Mouse (Mus musculus) lung, adult 2 months (tissue): ENCODE results near the gene Gm17660. TPM values are rescaled to one million over a fixed set of nuclear protein-coding genes. Genes with fewer than 3 reads are reported as not detected.

Source experiments
- DNase-seq: peaks from one replicate; pipeline ENCODE4 v3.0.0; 2022
- H3K4me1 ChIP-seq: fragments of 200-500 bp; 2 replicates; pipeline ENCODE4 v1.6.1; 2011; ENCODE audit warnings: low read length; ENCODE audit not compliant: control insufficient read depth, insufficient read depth
- H3K4me3 ChIP-seq: fragments of 200-500 bp; replicated peaks from 2 replicates; pipeline ENCODE3; 2011; ENCODE audit warnings: low read depth, mild to moderate bottlenecking, control low read depth, low read length; ENCODE audit errors: extremely low read depth
- CTCF ChIP-seq: fragments of 200-500 bp; IDR thresholded peaks from 2 replicates; pipeline ENCODE4 v1.5.1; 2011; ENCODE audit warnings: mild to moderate bottlenecking, low read length, control low read depth; ENCODE audit not compliant: insufficient read depth
- POLR2A ChIP-seq: fragments of 200-500 bp; IDR thresholded peaks from 2 replicates; pipeline ENCODE4 v1.6.1; 2011; ENCODE audit warnings: low read depth, mild to moderate bottlenecking, control low read depth, low read length, borderline replicate concordance; ENCODE audit errors: extremely low read depth
- WGBS: fragments of 180-500 bp; shearing (Covaris S2); methylation state at CpG from one replicate; pipeline ENCODE4 v1.1.7; 2018; 5-methylcytosine and 5-hydroxymethylcytosine counted together
- polyA plus RNA-seq: library from polyadenylated mRNA; depleted of rRNA; stranded (reverse); fragments of >200 nt; gene quantifications from 2 replicates; pipeline ENCODE4 v1.2.3, GENCODE M21; 2012

The Gm17660 gene
- polyA plus RNA-seq, 1 experiment, result not detected

DNA sequence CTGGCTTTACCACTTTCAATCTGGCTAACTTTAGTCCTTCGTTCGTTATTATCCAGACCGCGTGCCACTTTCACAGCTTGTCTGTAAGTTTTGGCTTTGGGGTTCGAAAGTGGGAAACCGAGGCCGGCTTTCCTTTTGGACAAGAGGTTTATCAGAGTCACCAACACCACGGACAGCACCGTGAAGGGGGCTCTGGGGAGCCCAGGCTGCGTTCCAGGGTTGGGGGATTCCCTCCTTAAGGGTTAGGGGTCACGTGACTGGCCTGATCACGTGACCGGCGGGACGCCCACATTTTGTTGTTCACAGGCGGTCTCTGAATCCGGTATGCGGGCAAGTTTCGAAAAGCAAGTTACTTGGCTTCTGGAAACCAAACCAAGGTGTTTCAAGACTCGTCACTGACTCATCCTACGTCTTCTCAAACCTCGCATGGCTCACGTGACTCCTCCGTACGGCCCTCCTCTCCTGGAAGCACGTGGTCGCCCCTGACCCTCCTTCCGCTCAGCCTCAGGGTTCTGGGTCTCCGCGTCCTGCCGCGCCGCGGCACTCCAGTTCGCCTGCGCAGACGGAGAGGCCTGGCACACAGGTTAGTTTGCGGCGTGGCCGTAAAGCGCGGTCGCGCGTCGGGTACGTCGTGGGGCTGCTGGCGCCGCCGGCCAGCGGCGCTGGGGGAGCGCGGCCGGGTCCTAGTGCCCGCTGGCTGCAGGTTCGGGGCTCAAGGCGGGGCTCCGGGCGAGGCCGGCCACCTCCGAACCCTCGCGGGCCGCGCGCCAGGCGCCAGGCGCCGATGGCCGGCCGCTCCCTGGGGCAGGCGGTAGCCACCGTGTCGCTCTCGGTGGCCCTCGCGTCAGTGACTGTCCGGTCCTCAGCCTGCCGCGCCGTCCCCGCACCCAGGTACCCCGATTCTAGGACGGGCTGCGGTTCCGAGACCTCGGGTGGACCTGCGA is 30.9 kb downstream of the Gm17660 start, which contains the start of gene Nudt9:
Gene Nudt9 (plus strand): TSS at position 51 of the 944 bp plus-strand sequence.
- WGBS, result 5% methylated on average over 90 of the region's 90 CpGs
- DNase-seq, result peak; percentile 95
- Histone ChIP-seq H3K4me3 (peak within 1 kb of the TSS; percentile 98), H3K4me1 (peaks cover 7% of the 10 kb centered on the region; the same call in 1 of the 2 replicates)
- peak; percentile 83; the same call in 1 of the 2 replicates for TF ChIP-seq POLR2A
- TF ChIP-seq CTCF, result no peak

- no peak overlapping the region for H3K4me3 ChIP-seq
- DNase-seq, result no peak
- 40% methylated on average over 2 of the region's 2 CpGs for whole genome bisulfite sequencing
- peaks cover 7% of the 10 kb centered on the region; the same call in 1 of the 2 replicates for H3K4me1 ChIP-seq
- TF ChIP-seq POLR2A, result no peak
These were observed 33.7 kb downstream of the Gm17660 start for GRCm38 (mm10) chr5:104043704-104044103.

GRCm38 (mm10) chr5:104042906-104043305 is 34.5 kb downstream of the Gm17660 start:
- WGBS, result 73% methylated on average over 2 of the region's 2 CpGs
- Histone ChIP-seq H3K4me3 (no peak overlapping the region), H3K4me1 (peaks cover 7% of the 10 kb centered on the region; the same call in 1 of the 2 replicates)
- TF ChIP-seq CTCF (no peak), POLR2A (no peak)
- DNase-seq, result no peak

DNA sequence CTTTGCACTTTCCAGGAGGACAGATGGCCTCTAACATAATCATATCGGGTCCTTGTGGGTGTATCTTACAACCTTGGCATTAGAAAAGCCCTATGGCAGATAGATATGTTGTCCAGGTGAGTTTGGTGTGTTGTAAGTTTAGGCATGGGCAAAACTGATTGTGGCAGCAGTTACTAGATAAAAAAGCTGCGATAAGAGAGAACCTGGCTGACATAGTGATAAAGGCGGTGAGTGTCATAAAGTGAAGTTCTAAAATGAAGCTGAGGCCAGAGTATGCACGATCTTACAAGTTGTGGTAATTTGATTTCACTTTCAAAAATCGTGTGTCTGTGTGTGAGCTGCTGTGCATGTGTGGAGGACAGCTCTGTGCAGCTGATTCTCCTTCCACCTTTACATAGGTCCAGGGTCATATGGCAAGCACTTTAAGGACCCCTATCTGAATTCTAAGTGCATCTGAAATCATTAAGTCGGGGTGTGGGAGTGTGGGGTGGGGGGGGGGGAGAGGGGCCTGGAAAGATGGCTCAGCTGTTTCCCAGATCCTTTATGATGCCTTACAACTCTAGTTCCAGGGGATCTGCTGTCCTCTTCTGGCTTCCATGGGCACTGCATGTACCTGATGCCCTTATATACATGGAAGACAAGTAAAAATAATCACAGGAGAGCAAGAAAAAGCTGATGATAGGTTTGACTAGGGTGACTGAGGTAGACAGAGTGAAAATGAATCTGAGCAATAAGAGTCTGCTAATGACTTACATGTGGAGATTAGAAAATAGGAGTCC is 38.1 kb downstream of the Gm17660 start:
- no peaks in the 10 kb centered on the region; the same call in 1 of the 2 replicates for H3K4me1 ChIP-seq
- 62% methylated on average over 6 of the region's 6 CpGs for WGBS
- no peak overlapping the region for H3K4me3 ChIP-seq
- no peak for TF ChIP-seq POLR2A
- peak; percentile 58 for TF ChIP-seq CTCF
- peak; percentile 56 for DNase-seq

- no peak overlapping the region for H3K4me3 ChIP-seq
- no peak for DNase-seq
- no peak for TF ChIP-seq CTCF
- TF ChIP-seq POLR2A, result no peak
- H3K4me1 ChIP-seq, result no peaks in the 10 kb centered on the region; the same call in 1 of the 2 replicates
- 73% methylated on average over 1 of the region's 1 CpGs for WGBS
These were observed 40.7 kb downstream of the Gm17660 start for GRCm38 (mm10) chr5:104036686-104037085.

- no peak for DNase-seq
- TF ChIP-seq CTCF (no peak), POLR2A (no peak)
- H3K4me3 ChIP-seq, result no peak overlapping the region
- WGBS, result 26% methylated on average over 1 of the region's 1 CpGs
- H3K4me1 ChIP-seq, result no peaks in the 10 kb centered on the region; the same call in 1 of the 2 replicates
These were observed 41.6 kb downstream of the Gm17660 start for GRCm38 (mm10) chr5:104035824-104036223.

GRCm38 (mm10) chr5:104035066-104035465 is 42.3 kb downstream of the Gm17660 start:
- H3K4me3 ChIP-seq, result no peak overlapping the region
- DNase-seq, result no peak
- H3K4me1 ChIP-seq, result no peaks in the 10 kb centered on the region; the same call in 1 of the 2 replicates
- TF ChIP-seq CTCF (no peak), POLR2A (no peak)

- Histone ChIP-seq H3K4me3 (no peak overlapping the region), H3K4me1 (no peaks in the 10 kb centered on the region)
- TF ChIP-seq CTCF, result no peak
- TF ChIP-seq POLR2A, result no peak
- no peak for DNase-seq
- 70% methylated on average over 2 of the region's 2 CpGs for whole genome bisulfite sequencing
These were observed 44.8 kb downstream of the Gm17660 start for GRCm38 (mm10) chr5:104032434-104033097.

- 49% methylated on average over 17 of the region's 17 CpGs for WGBS
- DNase-seq, result peak; percentile 26
- no peak for TF ChIP-seq CTCF
- no peak for TF ChIP-seq POLR2A
- peaks cover 7% of the 10 kb centered on the region for H3K4me1 ChIP-seq
- H3K4me3 ChIP-seq, result no peak overlapping the region
These were observed 52.1 kb downstream of the Gm17660 start for GRCm38 (mm10) chr5:104025245-104025854.
